Mouse (Mus musculus) CH12.LX (cell line): Measurements from ENCODE around the gene Arx. TPM values are rescaled to one million over a fixed set of nuclear protein-coding genes. Genes with fewer than 3 reads are reported as not detected.

Experiments
- DNase-seq: peaks from one replicate; pipeline ENCODE4 v3.0.0-alpha.2; 2013; ENCODE audit errors: extremely low read depth
- H3K27ac ChIP-seq: 2 replicates; pipeline ENCODE4 v1.5.1; 2012; ENCODE audit warnings: low read depth, mild to moderate bottlenecking, control low read depth, moderate library complexity; ENCODE audit not compliant: insufficient read depth
- H3K27me3 ChIP-seq: replicated peaks from 2 replicates; pipeline ENCODE3; 2012; ENCODE audit warnings: inconsistent platforms
- H3K36me3 ChIP-seq, 2 experiments: replicated peaks in 1 of 2; 2 replicates each; pipeline versions ENCODE3 to v1.6.1; 2012; ENCODE audit warnings: inconsistent platforms in 1 of 2, low read length in 1 of 2, mild to moderate bottlenecking in 1 of 2, mixed read lengths in 1 of 2, moderate library complexity in 1 of 2; ENCODE audit not compliant: control insufficient read depth in 1 of 2, insufficient read depth in 1 of 2
- H3K4me1 ChIP-seq, 2 experiments: 2 replicates each; pipeline ENCODE4 v1.6.1; 2012; ENCODE audit warnings: inconsistent platforms in 1 of 2, moderate library complexity in 1 of 2; ENCODE audit not compliant: insufficient read depth in 2 of 2, control insufficient read depth in 1 of 2
- H3K4me2 ChIP-seq: 2 replicates; pipeline ENCODE4 v1.6.1; 2012; ENCODE audit warnings: low read depth, mild to moderate bottlenecking, control low read depth; ENCODE audit not compliant: poor library complexity, insufficient read depth, severe bottlenecking
- H3K4me3 ChIP-seq, 3 experiments: fragments of 150-350 bp in 1 of 3; sonication (generic) in 1 of 3; replicated peaks in 1 of 3; 2 replicates each; pipeline versions ENCODE3 to v1.5.1; 2011 to 2012; ENCODE audit warnings: low read depth in 2 of 3, low read length in 2 of 3, mild to moderate bottlenecking in 2 of 3, moderate library complexity in 2 of 3, control low read depth in 1 of 3, improper control_type of control experiment in 1 of 3, inconsistent platforms in 1 of 3, mixed read lengths in 1 of 3; ENCODE audit not compliant: poor library complexity in 1 of 3
- H3K79me2 ChIP-seq: replicated peaks from 2 replicates; pipeline ENCODE4 v1.6.1; 2012; ENCODE audit warnings: mild to moderate bottlenecking, moderate library complexity; ENCODE audit not compliant: control insufficient read depth, poor library complexity, insufficient read depth, severe bottlenecking; ENCODE audit errors: extremely low read depth
- H3K9ac ChIP-seq: 2 replicates; pipeline ENCODE4 v1.6.1; 2012; ENCODE audit warnings: low read depth, mild to moderate bottlenecking, control low read depth, moderate library complexity; ENCODE audit not compliant: insufficient read depth
- H3K9me3 ChIP-seq: replicated peaks from 2 replicates; pipeline ENCODE3; 2012; ENCODE audit warnings: low read length, inconsistent platforms, mixed read lengths
- BHLHE40 ChIP-seq: IDR thresholded peaks from 2 replicates; pipeline ENCODE4 v1.6.1; 2011; ENCODE audit warnings: mild to moderate bottlenecking, low read depth, low read length, improper control_type of control experiment
- CHD1 ChIP-seq: IDR thresholded peaks from 2 replicates; pipeline ENCODE4 v1.6.1; 2012; ENCODE audit warnings: low read depth, low read length, improper control_type of control experiment, inconsistent platforms
- CHD2 ChIP-seq: IDR thresholded peaks from 2 replicates; pipeline ENCODE4 v1.6.1; 2011; ENCODE audit warnings: low read length, improper control_type of control experiment
- CTCF ChIP-seq, 2 experiments: IDR thresholded peaks in 1 of 2; conservative IDR thresholded peaks in 1 of 2; 2 replicates each; pipeline ENCODE4 v1.5.1; 2011 to 2012; ENCODE audit warnings: low read depth in 2 of 2, low read length in 2 of 2, improper control_type of control experiment in 1 of 2, inconsistent platforms in 1 of 2, mild to moderate bottlenecking in 1 of 2, moderate library complexity in 1 of 2
- E2F4 ChIP-seq: IDR thresholded peaks from 2 replicates; pipeline ENCODE4 v1.6.1; 2011; ENCODE audit warnings: low read depth, low read length, improper control_type of control experiment; ENCODE audit not compliant: insufficient replicate concordance
- ETS1 ChIP-seq: conservative IDR thresholded peaks from 2 replicates; pipeline ENCODE4 v1.6.1; 2012; ENCODE audit warnings: low read depth, mild to moderate bottlenecking, inconsistent platforms, low read length, improper control_type of control experiment, moderate library complexity
- GABPA ChIP-seq: IDR thresholded peaks from 2 replicates; pipeline ENCODE4 v1.6.1; 2012; ENCODE audit warnings: low read depth, low read length, improper control_type of control experiment, inconsistent platforms; ENCODE audit not compliant: insufficient replicate concordance
- IRF4 ChIP-seq: IDR thresholded peaks from 2 replicates; pipeline ENCODE4 v1.6.1; 2014; ENCODE audit warnings: low read depth, mild to moderate bottlenecking, inconsistent platforms, low read length, improper control_type of control experiment
- JUN ChIP-seq: IDR thresholded peaks from 2 replicates; pipeline ENCODE4 v1.6.1; 2011; ENCODE audit warnings: low read depth, mild to moderate bottlenecking, low read length, improper control_type of control experiment, moderate library complexity; ENCODE audit not compliant: insufficient read depth
- KAT2A ChIP-seq: IDR thresholded peaks from 2 replicates; pipeline ENCODE4 v1.6.1; 2012; ENCODE audit warnings: low read length, improper control_type of control experiment, inconsistent platforms; ENCODE audit not compliant: insufficient replicate concordance
- MAX ChIP-seq: IDR thresholded peaks from 2 replicates; pipeline ENCODE4 v1.6.1; 2011; ENCODE audit warnings: low read length, improper control_type of control experiment
- MEF2A ChIP-seq: IDR thresholded peaks from 2 replicates; pipeline ENCODE4 v1.6.1; 2014; ENCODE audit warnings: low read depth, mild to moderate bottlenecking, inconsistent platforms, low read length, improper control_type of control experiment, borderline replicate concordance
- MXI1 ChIP-seq: IDR thresholded peaks from 2 replicates; pipeline ENCODE4 v1.6.1; 2011; ENCODE audit warnings: mild to moderate bottlenecking, low read depth, low read length, improper control_type of control experiment
- NELFE ChIP-seq: IDR thresholded peaks from 2 replicates; pipeline ENCODE4 v1.6.1; 2011; ENCODE audit warnings: low read depth, low read length, improper control_type of control experiment
- NRF1 ChIP-seq: IDR thresholded peaks from 2 replicates; pipeline ENCODE4 v1.6.1; 2014; ENCODE audit warnings: low read depth, mild to moderate bottlenecking, inconsistent platforms, low read length, improper control_type of control experiment, moderate library complexity
- PAX5 ChIP-seq: IDR thresholded peaks from 2 replicates; pipeline ENCODE4 v1.6.1; 2012; ENCODE audit warnings: low read length, inconsistent platforms, mixed read lengths
- POLR2A ChIP-seq: IDR thresholded peaks from 2 replicates; pipeline ENCODE4 v1.6.1; 2011; ENCODE audit warnings: low read depth, mild to moderate bottlenecking, improper control_type of control experiment, low read length
- POLR2AphosphoS2 ChIP-seq: IDR thresholded peaks from 2 replicates; pipeline ENCODE4 v1.6.1; 2011; ENCODE audit warnings: low read depth, low read length, improper control_type of control experiment
- RAD21 ChIP-seq: IDR thresholded peaks from 2 replicates; pipeline ENCODE4 v1.6.1; 2011; ENCODE audit warnings: low read depth, mild to moderate bottlenecking, low read length, improper control_type of control experiment, moderate library complexity
- RCOR1 ChIP-seq: conservative IDR thresholded peaks from 2 replicates; pipeline ENCODE4 v1.6.1; 2012; ENCODE audit warnings: low read depth, mild to moderate bottlenecking, inconsistent platforms, low read length, improper control_type of control experiment
- SIN3A ChIP-seq: IDR thresholded peaks from 2 replicates; pipeline ENCODE4 v1.6.1; 2012; ENCODE audit warnings: low read length, improper control_type of control experiment, inconsistent platforms
- SMC3 ChIP-seq: IDR thresholded peaks from 2 replicates; pipeline ENCODE4 v1.6.1; 2011; ENCODE audit warnings: low read depth, low read length, improper control_type of control experiment
- TBP ChIP-seq: conservative IDR thresholded peaks from 2 replicates; pipeline ENCODE4 v1.6.1; 2011; ENCODE audit warnings: low read depth, low read length, improper control_type of control experiment
- TCF12 ChIP-seq: IDR thresholded peaks from 2 replicates; pipeline ENCODE4 v1.6.1; 2014; ENCODE audit warnings: low read depth, mild to moderate bottlenecking, inconsistent platforms, low read length, improper control_type of control experiment
- USF1 ChIP-seq: IDR thresholded peaks from 2 replicates; pipeline ENCODE4 v1.6.1; 2014; ENCODE audit warnings: low read depth, mild to moderate bottlenecking, inconsistent platforms, low read length, improper control_type of control experiment
- ZKSCAN1 ChIP-seq: IDR thresholded peaks from 2 replicates; pipeline ENCODE4 v1.6.1; 2012; ENCODE audit warnings: low read depth, inconsistent platforms, low read length, improper control_type of control experiment, borderline replicate concordance
- ZMIZ1 ChIP-seq: IDR thresholded peaks from 2 replicates; pipeline ENCODE4 v1.6.1; 2012; ENCODE audit warnings: low read depth, mild to moderate bottlenecking, inconsistent platforms, low read length, improper control_type of control experiment
- dilution Hi-C: fragments of 300-500 bp; cut with MboI; formaldehyde crosslinking; loops from 2 replicates; pipeline ENCODE4 v1.14.3; 2020; ENCODE audit warnings: low sequenced_read_pairs; ENCODE audit not compliant: extremely low pct_unique_long_range_greater_than_20kb, extremely low pct_ligation_motif_present
- in situ Hi-C: fragments of 300-500 bp; cut with MboI; formaldehyde crosslinking; loops from 3 replicates; pipeline ENCODE4 v1.14.3; 2019; ENCODE audit warnings: low sequenced_read_pairs, low pct_ligation_motif_present, low pct_unique_long_range_greater_than_20kb, mixed read lengths
- polyA plus RNA-seq: library from polyadenylated mRNA; unstranded; fragments of >175 nt; gene quantifications from 2 replicates; pipeline ENCODE4 v1.2.1, GENCODE M21; 2012; ENCODE audit warnings: low read depth; ENCODE audit not compliant: insufficient read length
- total RNA-seq, 2 experiments: library from RNA; depleted of rRNA; stranded (reverse); fragments of 300-350 nt in 1 of 2; fragments of >200 nt in 1 of 2; gene quantifications; 2 replicates each; pipeline ENCODE4 v1.2.3; 2012 to 2014

The Arx gene
- total and polyA plus RNA-seq, 3 experiments, result not detected

GRCm38 (mm10) chrX:93292031-93292430, 5.8 kb downstream of the Arx start:
- H3K4me2 ChIP-seq, result no peak overlapping the region
- H3K36me3 ChIP-seq, result no peaks in the 10 kb centered on the region
- in situ Hi-C loops, result no loop called here
- dilution Hi-C loops, result no loop called here
- DNase-seq, result no peak
- H3K79me2 ChIP-seq, result no peaks in the 10 kb centered on the region
- H3K27ac ChIP-seq, result no peak overlapping the region
- no peaks in the 10 kb centered on the region for H3K9me3 ChIP-seq
- no peaks in the 10 kb centered on the region for H3K4me1 ChIP-seq
- H3K9ac ChIP-seq, result no peak overlapping the region
- TF ChIP-seq MEF2A (no peak), TBP (no peak), KAT2A (no peak), BHLHE40 (no peak), CTCF (conservative IDR thresholded peaks at IDR 0.05 in 1 of 2, IDR thresholded peaks at IDR 0.05 in 1 of 2; ENCODE audit: low read depth in 2 of 2, low read length in 2 of 2) (no peak), RAD21 (no peak), IRF4 (no peak), ETS1 (no peak), NELFE (no peak), PAX5 (no peak), GABPA (no peak), CHD2 (no peak), SIN3A (no peak), SMC3 (no peak), TCF12 (no peak), NRF1 (no peak), ZKSCAN1 (no peak), JUN (no peak)
- no peak overlapping the region for H3K4me3 ChIP-seq
- peaks cover 42% of the 10 kb centered on the region for H3K27me3 ChIP-seq

- Histone ChIP-seq H3K9me3 (no peaks in the 10 kb centered on the region), H3K9ac (no peak overlapping the region), H3K79me2 (no peaks in the 10 kb centered on the region), H3K36me3 (no peaks in the 10 kb centered on the region), H3K27me3 (peaks cover 24% of the 10 kb centered on the region), H3K4me1 (no peaks in the 10 kb centered on the region; a peak in 1 of 4 replicates), H3K4me3 (no peak overlapping the region), H3K27ac (no peak overlapping the region), H3K4me2 (no peak overlapping the region)
- in situ Hi-C loops, result no loop called here
- dilution Hi-C loops, result no loop called here
- TF ChIP-seq POLR2AphosphoS2 (no peak), PAX5 (no peak), TCF12 (no peak), KAT2A (no peak), SMC3 (no peak), MXI1 (no peak), ETS1 (no peak), POLR2A (no peak), MAX (no peak), RCOR1 (no peak), E2F4 (no peak), RAD21 (no peak), GABPA (no peak), SIN3A (no peak), ZMIZ1 (no peak), USF1 (no peak), CHD1 (no peak), ZKSCAN1 (no peak)
- no peak for DNase-seq
Observed at GRCm38 (mm10) chrX:93294736-93295490, 8.7 kb downstream of the Arx start.
